Mouse (Mus musculus): ENCODE results near the gene Slx. TPM values are rescaled to one million over a fixed set of nuclear protein-coding genes. Genes with fewer than 3 reads are reported as not detected.
"Not testable (repeated sequence)": the region's sequence is repeated elsewhere in the genome, so short reads cannot be mapped to it uniquely, and the experiment has no call there.

Gene Slx
- not detected in 2 replicates for polyA plus RNA-seq (2015; fragmentation: Nextera tagmentation; extraction: Ambion mirVana)

DNA sequence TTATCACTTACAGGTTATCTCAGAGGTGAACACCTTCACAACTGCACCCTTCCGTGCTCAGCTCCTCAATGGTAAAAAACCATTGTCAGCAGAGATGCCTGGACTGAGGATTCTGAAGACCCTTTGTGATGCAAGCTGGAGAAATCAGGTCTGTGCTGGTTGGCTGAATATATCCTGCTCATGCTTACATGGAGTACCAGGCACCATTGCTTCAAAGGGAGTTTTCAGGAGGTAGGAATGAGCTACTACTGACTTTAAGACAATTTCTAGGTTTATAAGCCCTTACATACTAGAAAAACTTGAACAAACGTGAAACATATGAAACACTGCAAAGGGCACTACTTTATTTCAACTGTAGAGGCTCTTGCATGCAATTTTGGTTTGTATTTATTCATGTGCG, at the start of gene Slx:
Gene Slx (minus strand): TSS at position 101 of the 400 bp plus-strand sequence.
- not testable (repeated sequence) for H3K4me2 ChIP-seq (replicated peaks); H3K9me3 ChIP-seq (replicated peaks); H3K4me3 ChIP-seq (replicated peaks); ATAC-seq (ENCODE audit: insufficient number of reproducible peaks, low FRiP score, low TSS enrichment, low read depth); H3K27me3 ChIP-seq; H3K9ac ChIP-seq; H3K27ac ChIP-seq (replicated peaks); H3K4me1 ChIP-seq; H3K36me3 ChIP-seq
- 66% methylated on average over 3 of the region's 3 CpGs for WGBS

Small RNA genes lying within 50 kb of the gene (microRNA-seq; reads per million reads assigned to microRNA genes)
- not detected for gene Gm27341 (ENCODE audit: borderline number of aligned reads)

Other genes starting within 250 kb of the Slx start
- not detected in 2 replicates for gene Gm2030, start 235.5 kb downstream of the Slx start, polyA plus RNA-seq (2015; fragmentation: Nextera tagmentation; extraction: Ambion mirVana)
- not detected in 2 replicates for gene Gm14525, start 157.1 kb upstream of the Slx start, polyA plus RNA-seq (2015; fragmentation: Nextera tagmentation; extraction: Ambion mirVana)